Mouse (Mus musculus): ENCODE results near the gene Hsd17b13. TPM values are rescaled to one million over a fixed set of nuclear protein-coding genes. Genes with fewer than 3 reads are reported as not detected.
"Not testable (repeated sequence)": the region's sequence is repeated elsewhere in the genome, so short reads cannot be mapped to it uniquely, and the experiment has no call there.

Hsd17b13 gene
- polyA plus RNA-seq (2012; rRNA removed): not detected in 2 replicates

- Histone ChIP-seq H3K4me1 (ENCODE audit: control insufficient read depth, insufficient read depth, low read length) (no peaks in the 10 kb centered on the region), H3K27ac (ENCODE audit: insufficient read depth, low read length) (no peak within 1 kb of the TSS), H3K27me3 (ENCODE audit: control insufficient read depth, insufficient read depth, low read length) (no peaks in the 10 kb centered on the region; the same call in 1 of the 2 replicates), H3K4me3 (replicated peaks; ENCODE audit: insufficient read depth, low read depth, low read length) (no peak within 1 kb of the TSS)
- TF ChIP-seq POLR2A (IDR thresholded peaks at IDR 0.05; ENCODE audit: borderline replicate concordance, insufficient read depth, low read length): no peak
- no peak for TF ChIP-seq CTCF (IDR thresholded peaks at IDR 0.05; ENCODE audit: borderline replicate concordance, insufficient read depth, low read depth, low read length)
- 79% methylated on average over 4 of the region's 4 CpGs for WGBS
- no peak for DNase-seq
These were observed at the start of gene Hsd17b13 for GRCm38 (mm10) chr5:103977297-103977696. Hsd17b13 (minus strand) TSS chr5:103977410.

DNA sequence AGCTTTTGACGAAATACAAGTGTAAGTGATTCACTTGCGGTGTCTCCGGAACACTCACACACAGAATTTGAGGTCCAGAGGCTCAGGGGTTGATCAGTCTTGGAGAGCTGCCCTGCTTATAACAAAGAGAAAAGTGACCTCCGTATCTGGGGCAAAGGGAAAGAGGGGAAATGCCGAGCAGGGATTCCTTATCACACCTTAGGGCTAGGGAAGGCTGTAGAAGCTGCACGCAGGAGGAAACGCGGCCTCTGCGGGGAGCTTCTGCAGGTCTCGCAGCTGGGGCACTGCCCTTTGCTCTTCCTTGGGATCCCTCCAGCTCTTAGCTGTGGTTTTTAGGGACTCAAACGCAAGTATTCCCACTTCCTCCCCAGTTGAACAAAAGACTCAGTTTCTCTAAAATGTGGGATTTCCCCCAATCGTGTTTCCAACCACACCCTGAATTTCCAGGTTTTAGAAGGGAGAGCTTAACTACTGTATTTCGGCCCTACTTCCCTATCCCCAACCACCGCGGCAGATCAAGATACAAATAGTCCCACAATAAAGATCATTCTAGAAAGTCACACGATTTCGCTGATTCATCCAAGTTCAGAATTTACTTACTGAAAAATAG is 48.1 kb upstream of the Hsd17b13 start:
- no peaks in the 10 kb centered on the region; the same call in 1 of the 2 replicates for H3K27me3 ChIP-seq (ENCODE audit: control insufficient read depth, insufficient read depth, low read length)
- H3K4me3 ChIP-seq (replicated peaks; ENCODE audit: insufficient read depth, low read depth, low read length): no peak overlapping the region
- no peaks in the 10 kb centered on the region for H3K4me1 ChIP-seq (ENCODE audit: control insufficient read depth, insufficient read depth, low read length)
- no peak for DNase-seq
- 58% methylated on average over 17 of the region's 17 CpGs for WGBS
- TF ChIP-seq CTCF (IDR thresholded peaks at IDR 0.05; ENCODE audit: borderline replicate concordance, insufficient read depth, low read depth, low read length) (no peak), POLR2A (IDR thresholded peaks at IDR 0.05; ENCODE audit: borderline replicate concordance, insufficient read depth, low read length) (no peak)
- H3K27ac ChIP-seq (ENCODE audit: insufficient read depth, low read length): no peak overlapping the region

- Histone ChIP-seq H3K27ac (ENCODE audit: insufficient read depth, low read length) (no peak overlapping the region), H3K27me3 (ENCODE audit: control insufficient read depth, insufficient read depth, low read length) (no peaks in the 10 kb centered on the region; the same call in 1 of the 2 replicates), H3K4me1 (ENCODE audit: control insufficient read depth, insufficient read depth, low read length) (no peaks in the 10 kb centered on the region), H3K4me3 (replicated peaks; ENCODE audit: insufficient read depth, low read depth, low read length) (no peak overlapping the region)
- TF ChIP-seq CTCF (IDR thresholded peaks at IDR 0.05; ENCODE audit: borderline replicate concordance, insufficient read depth, low read depth, low read length) (no peak), POLR2A (IDR thresholded peaks at IDR 0.05; ENCODE audit: borderline replicate concordance, insufficient read depth, low read length) (no peak)
- DNase-seq: no peak
- 76% methylated on average over 11 of the region's 11 CpGs for WGBS
These were observed 47.6 kb upstream of the Hsd17b13 start for GRCm38 (mm10) chr5:104024762-104025161.

DNA sequence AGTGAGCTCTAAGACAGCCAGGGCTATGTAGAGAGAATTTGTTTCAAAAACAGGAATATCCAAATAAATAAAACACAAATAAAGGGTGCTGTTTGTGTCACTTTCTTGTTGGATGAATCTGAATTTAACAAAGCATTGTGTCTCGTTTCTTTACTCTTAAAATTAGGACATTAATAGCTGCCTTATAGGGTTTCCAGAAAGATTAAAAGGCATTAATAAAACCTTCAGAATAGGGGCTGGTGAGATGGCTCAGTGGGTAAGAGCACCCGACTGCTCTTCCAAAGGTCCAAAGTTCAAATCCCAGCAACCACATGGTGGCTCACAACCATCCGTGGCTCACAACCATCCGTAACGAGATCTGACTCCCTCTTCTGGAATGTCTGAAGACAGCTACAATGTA is 47.0 kb upstream of the Hsd17b13 start:
- H3K27me3 ChIP-seq (ENCODE audit: control insufficient read depth, insufficient read depth, low read length); H3K4me3 ChIP-seq (replicated peaks; ENCODE audit: insufficient read depth, low read depth, low read length); H3K27ac ChIP-seq (ENCODE audit: insufficient read depth, low read length); H3K4me1 ChIP-seq (ENCODE audit: control insufficient read depth, insufficient read depth, low read length); DNase-seq: not testable (repeated sequence)
- 74% methylated on average over 5 of the region's 5 CpGs for WGBS

DNA sequence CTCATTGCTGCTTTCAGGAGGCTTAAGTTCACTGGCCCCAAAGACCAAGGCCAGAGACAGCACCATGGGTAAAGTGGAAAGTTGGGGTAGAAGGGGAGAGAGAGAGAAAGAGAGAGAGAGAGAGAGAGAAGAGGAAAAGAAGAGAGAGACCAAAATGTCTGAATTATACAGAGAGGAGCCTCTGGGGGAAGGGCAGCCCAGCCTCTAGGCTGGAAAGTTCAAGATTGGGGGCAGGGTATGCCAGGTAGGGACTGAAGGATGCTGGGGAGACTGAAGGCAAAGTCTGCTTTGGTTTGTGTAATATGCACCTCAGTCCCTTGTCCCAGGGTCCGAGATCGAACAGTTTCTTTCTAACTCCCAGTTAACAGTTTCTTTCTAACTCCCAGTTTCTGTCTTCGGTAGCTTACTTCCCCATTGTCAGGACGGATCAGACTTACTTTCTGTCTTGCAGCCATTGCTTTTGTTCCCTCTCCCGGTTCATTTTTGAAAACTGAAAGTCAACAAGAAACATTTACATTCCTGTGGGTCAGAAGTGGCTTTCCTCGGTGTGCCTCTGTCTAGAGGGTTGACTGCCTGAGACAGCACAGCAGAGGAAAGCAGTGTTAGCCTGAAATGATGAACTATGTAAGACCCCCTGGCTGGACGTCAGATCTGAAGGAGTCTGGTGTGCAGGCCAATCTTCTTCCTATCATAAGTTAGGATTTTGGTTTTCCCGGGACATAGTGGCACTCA is 46.2 kb upstream of the Hsd17b13 start:
- no peak for DNase-seq
- no peaks in the 10 kb centered on the region; the same call in 1 of the 2 replicates for H3K4me1 ChIP-seq (ENCODE audit: control insufficient read depth, insufficient read depth, low read length)
- 87% methylated on average over 8 of the region's 8 CpGs for WGBS
- H3K27ac ChIP-seq (ENCODE audit: insufficient read depth, low read length): no peak overlapping the region
- H3K4me3 ChIP-seq (replicated peaks; ENCODE audit: insufficient read depth, low read depth, low read length): no peak overlapping the region
- H3K27me3 ChIP-seq (ENCODE audit: control insufficient read depth, insufficient read depth, low read length): no peaks in the 10 kb centered on the region; the same call in 1 of the 2 replicates
- no peak for TF ChIP-seq CTCF (IDR thresholded peaks at IDR 0.05; ENCODE audit: borderline replicate concordance, insufficient read depth, low read depth, low read length)
- TF ChIP-seq POLR2A (IDR thresholded peaks at IDR 0.05; ENCODE audit: borderline replicate concordance, insufficient read depth, low read length): no peak

GRCm38 (mm10) chr5:104022558-104022957 is 45.3 kb upstream of the Hsd17b13 start:
- TF ChIP-seq CTCF (IDR thresholded peaks at IDR 0.05; ENCODE audit: borderline replicate concordance, insufficient read depth, low read depth, low read length) (no peak), POLR2A (IDR thresholded peaks at IDR 0.05; ENCODE audit: borderline replicate concordance, insufficient read depth, low read length) (no peak)
- no peak overlapping the region for H3K27ac ChIP-seq (ENCODE audit: insufficient read depth, low read length)
- no peak for DNase-seq
- H3K4me1 ChIP-seq (ENCODE audit: control insufficient read depth, insufficient read depth, low read length): no peaks in the 10 kb centered on the region; the same call in 1 of the 2 replicates
- no peak overlapping the region for H3K4me3 ChIP-seq (replicated peaks; ENCODE audit: insufficient read depth, low read depth, low read length)
- WGBS: 62% methylated on average over 5 of the region's 5 CpGs
- no peaks in the 10 kb centered on the region; the same call in 1 of the 2 replicates for H3K27me3 ChIP-seq (ENCODE audit: control insufficient read depth, insufficient read depth, low read length)

- WGBS: 2% methylated on average over 31 of the region's 31 CpGs
- Histone ChIP-seq H3K27me3 (ENCODE audit: control insufficient read depth, insufficient read depth, low read length) (no peaks in the 10 kb centered on the region), H3K4me1 (ENCODE audit: control insufficient read depth, insufficient read depth, low read length) (no peaks in the 10 kb centered on the region; the same call in 1 of the 2 replicates), H3K27ac (ENCODE audit: insufficient read depth, low read length) (peak within 1 kb of the TSS; percentile 32), H3K4me3 (replicated peaks; ENCODE audit: insufficient read depth, low read depth, low read length) (peak within 1 kb of the TSS; percentile 87)
- TF ChIP-seq POLR2A (IDR thresholded peaks at IDR 0.05; ENCODE audit: borderline replicate concordance, insufficient read depth, low read length) (peak; percentile 41; the same call in 1 of the 2 replicates), CTCF (IDR thresholded peaks at IDR 0.05; ENCODE audit: borderline replicate concordance, insufficient read depth, low read depth, low read length) (no peak)
- peak; percentile 72 for DNase-seq
These were observed 44.6 kb upstream of the Hsd17b13 start, which contains the start of gene Hsd17b11 for GRCm38 (mm10) chr5:104021597-104022378. Hsd17b11 (minus strand) TSS chr5:104021919.

All from cerebellum, adult 2 months (tissue).